Mouse (Mus musculus): ENCODE measurements at regions not wholly inside any gene's neighbourhood (a gene's known extent, or its start where the extent isn't known, plus 50 kb on each side); places are given as distances from the start of the nearest gene placed in this dataset.

- Histone ChIP-seq H3K27ac (no peak overlapping the region), H3K4me3 (no peak overlapping the region)
These were observed 122.0 kb downstream of the Olfr1505 start for GRCm38 (mm10) chr19:14035371-14035770.

GRCm38 (mm10) chr19:14035785-14036184 lies 122.5 kb downstream of the Olfr1505 start:
- H3K4me1 ChIP-seq, result no peaks in the 10 kb centered on the region
- WGBS, result 26% methylated on average over 1 of the region's 1 CpGs
- H3K4me3 ChIP-seq, result no peak overlapping the region
- no peak overlapping the region for H3K9ac ChIP-seq
- H3K27ac ChIP-seq, result no peak overlapping the region
- no peaks in the 10 kb centered on the region for H3K9me3 ChIP-seq
- H3K4me2 ChIP-seq, result no peak overlapping the region
- H3K36me3 ChIP-seq, result no peaks in the 10 kb centered on the region
- ATAC-seq (ENCODE audit: borderline replicate concordance, extremely low read depth, low FRiP score, low TSS enrichment), result no peak
- no peaks in the 10 kb centered on the region for H3K27me3 ChIP-seq

More at GRCm38 (mm10) chr19:14035371-14035770, 122.0 kb downstream of the Olfr1505 start:
- Histone ChIP-seq H3K9me3 (no peaks in the 10 kb centered on the region), H3K9ac (no peak overlapping the region), H3K27me3 (no peaks in the 10 kb centered on the region), H3K4me1 (no peaks in the 10 kb centered on the region), H3K36me3 (no peaks in the 10 kb centered on the region), H3K4me2 (no peak overlapping the region)
- 79% methylated on average over 1 of the region's 1 CpGs for WGBS
- ATAC-seq (ENCODE audit: borderline replicate concordance, extremely low read depth, low FRiP score, low TSS enrichment), result no peak

- H3K36me3 ChIP-seq, result no peaks in the 10 kb centered on the region
- 62% methylated on average over 1 of the region's 1 CpGs for whole genome bisulfite sequencing
- ATAC-seq (ENCODE audit: borderline replicate concordance, extremely low read depth, low FRiP score, low TSS enrichment), result no peak
- H3K4me2 ChIP-seq, result no peak overlapping the region
- H3K9ac ChIP-seq, result no peak overlapping the region
- no peak overlapping the region for H3K27ac ChIP-seq
- no peaks in the 10 kb centered on the region for H3K27me3 ChIP-seq
- H3K4me1 ChIP-seq, result no peaks in the 10 kb centered on the region
- no peak overlapping the region for H3K4me3 ChIP-seq
- H3K9me3 ChIP-seq, result no peaks in the 10 kb centered on the region
These were observed 123.4 kb downstream of the Olfr1505 start for GRCm38 (mm10) chr19:14036750-14037149.

GRCm38 (mm10) chr19:14042753-14043152 lies 129.4 kb downstream of the Olfr1505 start:
- no peak overlapping the region for H3K9ac ChIP-seq
- no peak overlapping the region for H3K27ac ChIP-seq
- no peaks in the 10 kb centered on the region for H3K4me1 ChIP-seq
- no peaks in the 10 kb centered on the region for H3K36me3 ChIP-seq
- no peak overlapping the region for H3K4me3 ChIP-seq
- H3K27me3 ChIP-seq, result no peaks in the 10 kb centered on the region
- ATAC-seq (ENCODE audit: borderline replicate concordance, extremely low read depth, low FRiP score, low TSS enrichment), result no peak
- no peak overlapping the region for H3K4me2 ChIP-seq
- WGBS, result 51% methylated on average over 5 of the region's 5 CpGs
- no peaks in the 10 kb centered on the region for H3K9me3 ChIP-seq

- ATAC-seq (ENCODE audit: borderline replicate concordance, extremely low read depth, low FRiP score, low TSS enrichment), result no peak
- Histone ChIP-seq H3K9ac (no peak overlapping the region), H3K27me3 (no peaks in the 10 kb centered on the region), H3K27ac (no peak overlapping the region), H3K36me3 (no peaks in the 10 kb centered on the region), H3K4me1 (no peaks in the 10 kb centered on the region), H3K9me3 (no peaks in the 10 kb centered on the region), H3K4me3 (no peak overlapping the region), H3K4me2 (no peak overlapping the region)
- 40% methylated on average over 2 of the region's 2 CpGs for WGBS
These were observed 132.1 kb downstream of the Olfr1505 start for GRCm38 (mm10) chr19:14045456-14045855.

- ATAC-seq (ENCODE audit: borderline replicate concordance, extremely low read depth, low FRiP score, low TSS enrichment), result no peak
- no peaks in the 10 kb centered on the region for H3K9me3 ChIP-seq
- H3K4me2 ChIP-seq, result no peak overlapping the region
- no peak overlapping the region for H3K9ac ChIP-seq
- 73% methylated on average over 4 of the region's 4 CpGs for WGBS
- H3K4me3 ChIP-seq, result no peak overlapping the region
- H3K4me1 ChIP-seq, result no peaks in the 10 kb centered on the region
- H3K27me3 ChIP-seq, result no peaks in the 10 kb centered on the region
- H3K27ac ChIP-seq, result no peak overlapping the region
- no peaks in the 10 kb centered on the region for H3K36me3 ChIP-seq
These were observed 138.7 kb downstream of the Olfr1505 start for GRCm38 (mm10) chr19:14052052-14052451.

GRCm38 (mm10) chr19:14080538-14080937 lies 167.2 kb downstream of the Olfr1505 start:
- Histone ChIP-seq H3K27ac (no peak overlapping the region), H3K36me3 (no peaks in the 10 kb centered on the region), H3K4me3 (no peak overlapping the region), H3K9ac (no peak overlapping the region), H3K4me1 (no peaks in the 10 kb centered on the region), H3K27me3 (no peaks in the 10 kb centered on the region), H3K9me3 (no peaks in the 10 kb centered on the region), H3K4me2 (no peak overlapping the region)
- no peak for ATAC-seq (ENCODE audit: borderline replicate concordance, extremely low read depth, low FRiP score, low TSS enrichment)
- WGBS, result 11% methylated on average over 2 of the region's 2 CpGs

GRCm38 (mm10) chr19:14084726-14085125 lies 171.4 kb downstream of the Olfr1505 start:
- H3K4me2 ChIP-seq, result no peak overlapping the region
- H3K4me3 ChIP-seq, result no peak overlapping the region
- H3K4me1 ChIP-seq, result no peaks in the 10 kb centered on the region
- H3K9me3 ChIP-seq, result no peaks in the 10 kb centered on the region
- no peaks in the 10 kb centered on the region for H3K36me3 ChIP-seq
- no peak for ATAC-seq (ENCODE audit: borderline replicate concordance, extremely low read depth, low FRiP score, low TSS enrichment)
- no peaks in the 10 kb centered on the region for H3K27me3 ChIP-seq
- no peak overlapping the region for H3K9ac ChIP-seq
- H3K27ac ChIP-seq, result no peak overlapping the region
- WGBS, result 82% methylated on average over 3 of the region's 3 CpGs

GRCm38 (mm10) chr19:14090106-14090505 lies 176.8 kb downstream of the Olfr1505 start:
- Histone ChIP-seq H3K9me3 (no peaks in the 10 kb centered on the region), H3K9ac (no peak overlapping the region), H3K4me2 (no peak overlapping the region), H3K27me3 (no peaks in the 10 kb centered on the region), H3K27ac (no peak overlapping the region), H3K36me3 (no peaks in the 10 kb centered on the region), H3K4me3 (no peak overlapping the region), H3K4me1 (no peaks in the 10 kb centered on the region)
- ATAC-seq (ENCODE audit: borderline replicate concordance, extremely low read depth, low FRiP score, low TSS enrichment), result no peak
- WGBS, result 89% methylated on average over 3 of the region's 3 CpGs

GRCm38 (mm10) chr19:14094191-14094590 lies 180.9 kb downstream of the Olfr1505 start:
- no peaks in the 10 kb centered on the region for H3K4me1 ChIP-seq
- no peak for ATAC-seq (ENCODE audit: borderline replicate concordance, extremely low read depth, low FRiP score, low TSS enrichment)
- H3K4me2 ChIP-seq, result no peak overlapping the region
- no peak overlapping the region for H3K4me3 ChIP-seq
- H3K27ac ChIP-seq, result no peak overlapping the region
- 77% methylated on average over 2 of the region's 2 CpGs for WGBS
- H3K36me3 ChIP-seq, result no peaks in the 10 kb centered on the region
- H3K9me3 ChIP-seq, result no peaks in the 10 kb centered on the region
- H3K9ac ChIP-seq, result no peak overlapping the region
- H3K27me3 ChIP-seq, result no peaks in the 10 kb centered on the region

GRCm38 (mm10) chr19:14096187-14096586 lies 182.9 kb downstream of the Olfr1505 start:
- Histone ChIP-seq H3K9me3 (no peaks in the 10 kb centered on the region), H3K27me3 (no peaks in the 10 kb centered on the region), H3K4me1 (no peaks in the 10 kb centered on the region), H3K9ac (no peak overlapping the region), H3K36me3 (no peaks in the 10 kb centered on the region), H3K27ac (no peak overlapping the region), H3K4me3 (no peak overlapping the region), H3K4me2 (no peak overlapping the region)
- no peak for ATAC-seq (ENCODE audit: borderline replicate concordance, extremely low read depth, low FRiP score, low TSS enrichment)
- WGBS, result 83% methylated on average over 5 of the region's 5 CpGs

GRCm38 (mm10) chr19:14109091-14109490 lies 195.8 kb downstream of the Olfr1505 start:
- Histone ChIP-seq H3K27me3 (no peaks in the 10 kb centered on the region), H3K36me3 (no peaks in the 10 kb centered on the region), H3K9me3 (no peaks in the 10 kb centered on the region), H3K4me2 (no peak overlapping the region), H3K4me1 (no peaks in the 10 kb centered on the region), H3K27ac (no peak overlapping the region), H3K4me3 (no peak overlapping the region), H3K9ac (no peak overlapping the region)
- WGBS, result 43% methylated on average over 4 of the region's 4 CpGs
- no peak for ATAC-seq (ENCODE audit: borderline replicate concordance, extremely low read depth, low FRiP score, low TSS enrichment)
